Mouse (Mus musculus): ENCODE results near the gene Car4.

Car4 gene

GRCm38 (mm10) chr11:84945841-84946240, 11.7 kb upstream of the Car4 start:
- POLR2A ChIA-PET: no interaction called here
- CTCF ChIA-PET: interaction anchor here in 1 of 4 experiments (0.6 kb wide), 1 partner anchor 469 kb away, joined by 4 read pairs; no protein-coding TSS in a partner anchor

- CTCF ChIA-PET: interaction anchor here in 1 of 4 experiments (1.6 kb wide), 1 partner anchor 29 kb away, joined by 3 read pairs; no protein-coding TSS in a partner anchor
Measured at GRCm38 (mm10) chr11:84947206-84947605, 10.4 kb upstream of the Car4 start.

DNA sequence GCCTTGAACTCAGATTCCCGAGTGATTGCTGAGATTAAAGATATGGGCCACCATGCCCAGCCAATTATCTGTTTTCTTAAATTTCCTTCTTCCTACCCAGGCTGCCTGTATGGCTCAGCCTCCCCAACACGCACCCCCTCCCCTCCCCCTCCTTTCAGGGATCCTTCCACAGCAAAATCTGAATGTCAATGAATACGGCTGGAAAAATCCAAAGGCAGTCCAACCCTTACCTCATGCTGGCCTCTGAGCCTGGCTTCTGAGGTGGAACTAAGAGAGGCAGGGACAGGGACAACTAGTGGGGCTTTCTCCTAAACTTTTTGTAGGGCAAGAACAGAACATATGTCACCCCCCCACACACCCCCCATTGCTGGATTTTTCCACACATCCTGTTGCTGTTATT, 9.5 kb upstream of the Car4 start:
- CTCF ChIA-PET: interaction anchor here in 1 of 4 experiments (1.6 kb wide), 1 partner anchor 30 kb away, joined by 3 read pairs; no protein-coding TSS in a partner anchor
- POLR2A ChIA-PET: interaction anchor here in 2 of 4 experiments (0.6 to 1.0 kb wide), 3 partner anchors 9 to 73 kb away, joined by 3 to 4 read pairs (median 3); partner anchors contain the start of gene Car4 (in 1 of the 2)

More at GRCm38 (mm10) chr11:84947206-84947605, 10.4 kb upstream of the Car4 start:
- POLR2A ChIA-PET: interaction anchor here in 1 of 4 experiments (1.0 kb wide), 1 partner anchor 11 kb away, joined by 3 read pairs; no protein-coding TSS in a partner anchor

GRCm38 (mm10) chr11:84948526-84948925, 9.1 kb upstream of the Car4 start:
- POLR2A ChIA-PET: interaction anchor here in 1 of 4 experiments (0.6 to 1.0 kb wide), 2 partner anchors 9 to 423 kb away, joined by 3 to 4 read pairs; partner anchors contain the start of genes Car4 and Lhx1
- CTCF ChIA-PET: no interaction called here

DNA sequence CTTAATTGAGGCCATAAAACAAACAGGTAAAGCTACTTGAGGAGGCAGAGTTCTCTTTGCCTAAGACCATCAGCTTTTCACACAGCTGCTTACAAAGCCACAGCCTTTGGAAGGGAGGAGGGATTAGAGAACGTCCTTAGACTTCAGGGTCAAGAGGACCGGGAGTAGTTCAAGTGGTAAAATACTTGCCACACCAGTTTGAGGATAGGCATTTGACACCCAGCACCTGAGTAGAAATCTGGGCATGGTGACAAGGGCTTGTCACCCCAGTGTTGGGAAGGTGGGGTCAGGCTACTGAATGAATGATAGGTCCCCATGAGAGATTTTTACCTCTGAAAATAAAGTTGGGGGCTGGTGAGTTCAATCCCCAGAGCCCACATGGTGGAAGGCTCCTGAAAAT, 5.0 kb upstream of the Car4 start:
- CTCF ChIA-PET: interaction anchor here in 1 of 4 experiments (1.6 kb wide), 1 partner anchor 34 kb away, joined by 5 read pairs; no protein-coding TSS in a partner anchor

DNA sequence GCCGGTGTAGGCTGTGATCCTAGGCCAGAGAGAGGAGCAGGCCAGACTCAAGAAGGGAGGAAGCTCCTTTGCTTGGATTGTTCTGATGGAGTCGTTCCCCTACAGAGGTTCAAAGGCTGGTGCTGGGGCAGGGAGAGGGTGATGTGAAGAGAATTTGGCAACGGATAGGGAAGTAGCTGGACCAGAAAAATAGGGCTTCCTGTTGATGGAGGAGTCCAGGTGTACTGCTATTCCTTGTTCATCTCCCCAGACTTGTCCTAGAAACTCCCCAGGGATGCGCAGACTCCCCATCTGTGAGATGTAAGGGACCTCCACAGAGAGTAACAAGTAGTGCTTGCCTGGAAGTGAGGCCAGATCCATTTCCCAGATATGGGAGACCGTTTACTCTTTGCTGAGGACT, 1.2 kb upstream of the Car4 start:
- CTCF ChIA-PET: interaction anchor here in 1 of 4 experiments (1.1 kb wide), 1 partner anchor 38 kb away, joined by 6 read pairs; no protein-coding TSS in a partner anchor
- POLR2A ChIA-PET: interaction anchor here in 1 of 4 experiments (0.9 to 1.4 kb wide), 3 partner anchors 13 to 86 kb away, joined by 3 read pairs; no protein-coding TSS in a partner anchor

More for the DNA sequence above, 5.0 kb upstream of the Car4 start:
- POLR2A ChIA-PET: no interaction called here

GRCm38 (mm10) chr11:84957171-84957570, 415 bp upstream of the Car4 start:
- CTCF ChIA-PET: interaction anchor here in 2 of 4 experiments (1.1 to 1.5 kb wide), 2 partner anchors 39 kb away, joined by 3 to 6 read pairs; no protein-coding TSS in a partner anchor
- POLR2A ChIA-PET: interaction anchor here in 3 of 4 experiments (0.5 to 2.0 kb wide), 9 partner anchors 9 to 424 kb away, joined by 3 to 8 read pairs (median 3); no protein-coding TSS in a partner anchor

DNA sequence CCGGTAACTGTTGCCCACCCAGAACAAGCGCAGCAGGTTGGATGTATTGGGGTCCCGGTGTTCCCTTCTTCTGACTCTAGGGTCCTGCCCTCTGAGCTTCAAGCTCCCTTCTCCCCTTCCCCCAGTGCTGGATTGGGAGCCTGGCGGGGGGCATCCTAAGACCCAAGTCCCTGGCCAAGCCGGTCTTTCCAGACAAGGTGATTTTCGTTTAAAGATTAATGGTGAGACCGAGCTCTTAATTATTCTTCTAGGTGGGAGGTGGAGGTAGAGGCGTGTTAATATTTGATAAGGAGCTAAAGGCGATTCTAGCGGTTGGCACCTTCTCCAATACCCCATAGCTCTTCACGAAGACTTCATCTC, 665 bp downstream of the Car4 start:
- CTCF ChIA-PET: interaction anchor here in 3 of 4 experiments (0.5 to 1.5 kb wide), 3 partner anchors 40 kb away, joined by 3 to 4 read pairs (median 3); no protein-coding TSS in a partner anchor
- POLR2A ChIA-PET: interaction anchor here in 2 of 4 experiments (0.5 to 2.0 kb wide), 10 partner anchors 10 to 665 kb away, joined by 3 to 8 read pairs (median 3); no protein-coding TSS in a partner anchor

- ChIA-PET POLR2A (interaction anchor here in 2 of 4 experiments (0.6 to 1.4 kb wide), 5 partner anchors 15 to 352 kb away, joined by 3 to 5 read pairs (median 3); partner anchors contain the start of gene Ppm1d (in 1 of the 2)), CTCF (interaction anchor here in 2 of 4 experiments (0.6 to 1.3 kb wide), 2 partner anchors 40 to 41 kb away, joined by 3 to 4 read pairs; no protein-coding TSS in a partner anchor)
Measured at GRCm38 (mm10) chr11:84959181-84959580, 1.6 kb downstream of the Car4 start.

- ChIA-PET CTCF (interaction anchor here in 1 of 4 experiments (0.6 to 1.4 kb wide), 2 partner anchors 40 to 211 kb away, joined by 3 to 5 read pairs; partner anchors contain the start of gene 1700125H20Rik), POLR2A (interaction anchor here in 2 of 4 experiments (0.6 to 1.4 kb wide), 4 partner anchors 12 to 351 kb away, joined by 3 to 5 read pairs (median 3); partner anchors contain the start of gene Ppm1d (in 1 of the 2))
Measured at GRCm38 (mm10) chr11:84959701-84960181, 2.2 kb downstream of the Car4 start.

GRCm38 (mm10) chr11:84960291-84960690, 2.7 kb downstream of the Car4 start:
- CTCF ChIA-PET: interaction anchor here in 1 of 4 experiments (1.4 kb wide), 1 partner anchor 210 kb away, joined by 5 read pairs; the partner anchor contains the start of gene 1700125H20Rik
- POLR2A ChIA-PET: interaction anchor here in 1 of 4 experiments (1.2 to 1.4 kb wide), 2 partner anchors 12 to 16 kb away, joined by 3 to 5 read pairs; no protein-coding TSS in a partner anchor

GRCm38 (mm10) chr11:84960780-84961179, 3.2 kb downstream of the Car4 start:
- POLR2A ChIA-PET: interaction anchor here in 1 of 4 experiments (1.2 to 1.4 kb wide), 2 partner anchors 11 to 17 kb away, joined by 3 to 5 read pairs; no protein-coding TSS in a partner anchor
- CTCF ChIA-PET: interaction anchor here in 2 of 4 experiments (0.6 to 1.4 kb wide), 2 partner anchors 45 to 210 kb away, joined by 5 to 8 read pairs; partner anchors contain the start of genes 1700125H20Rik (in 1 of the 2) and Znhit3 (in 1 of the 2)

DNA sequence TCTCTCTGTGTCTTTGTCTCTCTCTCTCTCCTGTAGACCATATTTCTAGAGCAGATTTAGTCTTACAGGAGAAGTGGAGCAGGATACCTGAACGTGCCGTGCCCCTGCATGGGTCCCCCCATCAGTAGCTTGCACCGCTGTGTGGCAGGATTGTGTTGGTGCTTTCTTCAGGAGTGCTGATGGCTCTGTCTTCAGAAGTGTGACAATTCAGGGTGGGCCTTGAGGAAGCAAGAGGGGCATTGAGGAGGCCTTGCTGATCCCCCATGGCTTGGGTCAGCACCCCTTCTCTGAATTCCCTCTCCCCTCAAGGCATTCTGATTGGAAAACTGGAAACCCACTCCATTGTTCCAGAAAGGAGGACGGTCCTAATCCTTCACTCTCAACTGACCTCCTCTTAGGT, 4.0 kb downstream of the Car4 start:
- CTCF ChIA-PET: interaction anchor here in 2 of 4 experiments (0.5 to 4.9 kb wide), 2 partner anchors 43 to 46 kb away, joined by 3 to 14 read pairs; no protein-coding TSS in a partner anchor

DNA sequence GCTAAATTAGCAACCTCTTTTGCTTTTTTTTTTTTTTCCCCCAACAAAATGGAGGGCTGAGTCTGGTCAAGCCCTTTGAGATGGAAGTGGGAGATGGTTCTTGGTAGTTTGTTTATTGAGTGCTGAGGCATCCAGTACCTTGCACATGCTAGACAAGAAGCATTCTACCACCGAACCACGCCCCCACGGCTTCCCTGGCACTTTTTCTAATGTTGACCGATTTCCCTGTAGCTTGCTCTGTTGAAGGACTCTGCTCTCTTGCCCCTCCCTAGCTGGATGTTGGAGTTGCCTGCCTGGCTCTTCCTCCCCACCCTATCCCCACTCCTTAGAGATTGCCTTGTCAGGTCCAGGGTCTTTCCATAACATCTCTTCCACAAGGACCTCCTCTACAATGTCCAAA, 5.0 kb downstream of the Car4 start:
- CTCF ChIA-PET: interaction anchor here in 2 of 4 experiments (0.6 to 4.9 kb wide), 2 partner anchors 44 to 57 kb away, joined by 3 to 14 read pairs; no protein-coding TSS in a partner anchor
- POLR2A ChIA-PET: interaction anchor here in 1 of 4 experiments (0.7 to 1.4 kb wide), 2 partner anchors 12 to 92 kb away, joined by 3 read pairs; no protein-coding TSS in a partner anchor

More for the DNA sequence above, 4.0 kb downstream of the Car4 start:
- POLR2A ChIA-PET: interaction anchor here in 1 of 4 experiments (0.5 to 1.4 kb wide), 3 partner anchors 11 to 178 kb away, joined by 3 to 5 read pairs (median 3); partner anchors contain the start of gene Usp32

GRCm38 (mm10) chr11:84963556-84963955, 6.0 kb downstream of the Car4 start:
- ChIA-PET POLR2A (no interaction called here), CTCF (interaction anchor here in 1 of 4 experiments (4.9 kb wide), 1 partner anchor 45 kb away, joined by 14 read pairs; no protein-coding TSS in a partner anchor)

DNA sequence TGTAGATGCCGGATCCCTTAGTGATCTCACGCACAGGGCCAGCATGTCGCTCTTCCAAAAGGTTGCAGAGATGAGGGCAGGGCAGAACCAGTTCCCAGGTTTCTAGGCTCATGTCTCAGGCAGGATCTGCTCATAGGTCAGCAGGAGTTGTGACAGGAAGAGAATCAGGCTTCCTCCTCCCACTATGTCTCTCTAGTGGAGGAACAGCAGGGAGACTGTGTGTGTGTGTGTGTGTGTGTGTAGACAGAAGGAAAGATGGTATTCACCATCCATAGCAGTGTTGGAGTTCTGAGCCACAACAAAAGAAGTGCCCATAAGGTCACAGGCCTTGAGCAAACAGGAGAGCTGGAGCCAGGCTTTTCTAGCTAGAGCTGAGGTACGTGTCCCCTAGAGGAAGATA, 9.1 kb downstream of the Car4 start:
- ChIA-PET POLR2A (interaction anchor here in 2 of 4 experiments (0.7 to 1.3 kb wide), 3 partner anchors 13 to 453 kb away, joined by 3 to 4 read pairs (median 3); partner anchors contain the start of gene Aatf (in 1 of the 2)), CTCF (interaction anchor here in 3 of 4 experiments (1.1 to 2.6 kb wide), 3 partner anchors 48 to 148 kb away, joined by 3 to 11 read pairs (median 4); no protein-coding TSS in a partner anchor)

GRCm38 (mm10) chr11:84967113-84967512, 9.5 kb downstream of the Car4 start:
- POLR2A ChIA-PET: interaction anchor here in 2 of 4 experiments (0.7 to 1.3 kb wide), 3 partner anchors 13 to 453 kb away, joined by 3 to 4 read pairs (median 3); partner anchors contain the start of gene Aatf (in 1 of the 2)
- CTCF ChIA-PET: interaction anchor here in 3 of 4 experiments (1.1 to 2.6 kb wide), 3 partner anchors 48 to 149 kb away, joined by 3 to 11 read pairs (median 4); no protein-coding TSS in a partner anchor

- CTCF ChIA-PET: interaction anchor here in 2 of 4 experiments (0.7 to 2.6 kb wide), 2 partner anchors 50 to 83 kb away, joined by 7 to 11 read pairs; no protein-coding TSS in a partner anchor
Measured at GRCm38 (mm10) chr11:84968309-84968708, 10.7 kb downstream of the Car4 start.

More at GRCm38 (mm10) chr11:84968309-84968708, 10.7 kb downstream of the Car4 start:
- POLR2A ChIA-PET: interaction anchor here in 3 of 4 experiments (0.6 to 1.3 kb wide), 5 partner anchors 11 to 1612 kb away, joined by 3 to 6 read pairs (median 4); partner anchors contain the start of gene Car4 (in 1 of the 3)

All from embryonic stem cell, embryonic (primary cell).